Mouse (Mus musculus) heart, postnatal 14 days (tissue): ENCODE results near the gene Dcaf11. TPM values are rescaled to one million over a fixed set of nuclear protein-coding genes. Genes with fewer than 3 reads are reported as not detected.

Source experiments
- DNase-seq, 2 experiments: peaks; one replicate each; pipeline ENCODE4 v3.0.0; 2021 to 2022
- intact Hi-C: fragments of 180-260 bp; cut with DNase I; formaldehyde crosslinking; loops from one replicate; pipeline ENCODE4 v1.15.1; 2025
- total RNA-seq, 2 experiments: library from RNA; stranded (reverse); gene quantifications; 2 replicates each; pipeline ENCODE4 v1.2.3; 2021

Gene Dcaf11
- total RNA-seq, 2 experiments from 2014 or later, result 112 to 118 TPM

- intact Hi-C loops, result no loop called here
- DNase-seq, result no peak
These were observed 20.0 kb downstream of the Dcaf11 start for GRCm38 (mm10) chr14:55579511-55580496.

- intact Hi-C loops, result no loop called here
- DNase-seq, result no peak
These were observed 20.9 kb downstream of the Dcaf11 start for GRCm38 (mm10) chr14:55580731-55581130.

DNA sequence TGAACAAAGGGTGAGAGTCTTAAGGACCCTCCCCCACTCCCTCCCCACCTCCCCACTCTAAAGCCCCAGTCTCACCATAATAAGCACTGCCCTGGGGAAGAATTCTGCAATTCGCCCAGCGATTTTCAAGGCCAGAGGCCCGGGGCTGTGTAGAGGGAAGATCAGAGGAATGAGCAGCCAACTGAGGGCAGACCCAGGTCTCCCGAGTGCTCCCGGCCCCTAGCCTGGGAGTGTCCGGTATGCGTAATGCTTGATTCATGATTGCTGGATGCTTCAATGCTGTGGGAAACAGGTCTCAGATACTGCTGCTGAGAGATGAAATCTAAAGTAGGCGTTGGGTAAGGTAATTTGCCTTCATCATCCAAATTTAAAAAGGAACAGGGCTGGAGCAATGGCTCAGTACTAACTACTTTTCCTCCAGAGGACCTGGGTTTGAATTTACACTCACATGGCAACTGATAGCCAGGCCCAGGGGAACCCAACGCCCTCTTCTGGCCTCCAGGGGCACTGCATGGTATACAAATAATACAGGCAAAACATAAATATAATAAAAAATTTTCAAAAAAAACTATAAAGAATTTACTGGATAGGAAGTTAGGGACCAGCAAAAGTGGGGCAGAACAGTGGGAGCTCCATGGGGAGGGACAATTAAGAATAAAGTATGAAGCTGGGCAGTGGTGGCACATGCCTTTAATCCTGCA is 22.3 kb downstream of the Dcaf11 start:
- intact Hi-C loops, result no loop called here
- no peak for DNase-seq

- DNase-seq, result no peak
- intact Hi-C loops, result no loop called here
These were observed 24.5 kb downstream of the Dcaf11 start for GRCm38 (mm10) chr14:55584303-55584701.

DNA sequence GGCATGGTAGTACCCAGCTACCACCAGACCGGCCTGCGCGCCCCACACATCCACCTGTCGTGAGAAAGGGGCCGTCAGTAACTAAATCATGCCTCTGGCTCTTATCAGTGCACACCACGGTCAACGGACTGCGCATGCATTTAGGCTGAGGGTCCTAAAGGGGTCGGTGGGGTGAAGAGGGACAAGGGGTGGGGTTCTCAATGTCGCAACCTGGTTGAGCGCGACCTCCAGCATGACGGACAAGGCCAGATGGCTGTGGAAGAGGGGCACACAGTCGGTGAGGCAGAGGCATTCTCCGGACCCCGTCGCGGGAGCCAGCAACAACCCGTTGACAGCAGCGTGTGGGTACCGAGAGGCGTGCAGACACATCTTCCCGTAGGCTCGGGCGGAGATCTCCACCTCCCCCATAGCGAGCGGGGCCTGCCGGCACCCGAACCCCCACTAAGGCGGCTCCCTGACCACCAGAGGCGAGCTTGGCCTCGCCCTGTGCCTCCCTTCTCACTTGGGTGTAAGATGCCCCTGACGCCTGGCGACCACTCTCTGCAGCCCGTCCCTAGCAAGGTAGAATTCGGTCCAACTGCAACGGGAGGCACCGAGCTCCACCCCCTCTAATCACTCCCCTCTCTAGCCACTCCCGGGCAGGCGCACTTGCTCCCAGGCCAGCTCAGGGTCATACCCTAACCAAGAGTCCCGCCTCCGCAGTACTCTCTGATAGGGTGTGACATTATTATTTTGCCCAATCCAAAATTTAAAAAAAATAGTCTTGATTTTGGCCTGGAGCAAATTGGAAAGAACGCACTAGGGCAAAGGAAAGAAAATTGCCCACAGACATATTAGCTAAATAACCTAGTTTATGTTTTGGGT is 25.1 kb downstream of the Dcaf11 start, which contains the start of gene Emc9:
Gene Emc9 (minus strand): TSS at position 601 of the 864 bp plus-strand sequence.
- peak; percentile 79 to 80 for DNase-seq
- intact Hi-C loops, result no loop called here

DNA sequence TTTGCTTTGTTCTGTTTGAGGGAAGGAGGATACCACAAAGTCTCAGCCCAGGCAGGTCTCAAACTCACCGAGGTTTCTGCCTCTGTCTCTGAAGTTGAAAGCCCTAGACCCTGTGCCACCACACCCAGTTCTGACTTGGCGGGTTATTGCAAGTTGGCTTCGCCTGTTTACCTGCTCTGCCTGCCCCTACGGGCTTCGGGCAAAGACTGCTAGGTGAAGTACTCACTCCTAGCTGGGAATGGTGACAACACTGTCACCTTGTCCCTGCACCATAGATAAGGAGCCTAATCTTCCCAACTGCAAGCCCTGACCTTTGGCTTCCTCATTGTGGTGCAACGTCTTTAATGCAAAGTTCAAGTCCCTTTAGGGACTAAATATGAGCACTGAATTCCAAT is 25.8 kb downstream of the Dcaf11 start:
- intact Hi-C loops, result no loop called here
- no peak for DNase-seq

DNA sequence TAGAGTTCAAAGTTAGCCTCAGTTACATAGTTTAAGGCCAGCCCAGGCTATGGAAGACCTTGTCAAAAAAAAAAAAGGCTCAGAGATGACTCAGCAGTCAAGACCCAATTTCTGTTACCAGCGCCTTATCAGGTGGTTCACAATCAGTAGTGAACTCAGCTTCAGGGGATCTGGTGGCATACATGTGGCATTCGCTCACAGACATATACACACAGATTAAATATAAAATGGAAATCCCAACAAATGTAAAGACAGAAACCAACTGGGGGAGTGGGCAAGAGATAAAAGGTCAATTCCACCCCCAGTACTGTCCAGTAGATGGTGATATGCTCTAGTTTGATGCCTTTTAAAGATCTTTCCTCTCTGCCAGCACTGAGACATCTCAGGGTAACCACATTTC is 26.3 kb downstream of the Dcaf11 start:
- intact Hi-C loops, result no loop called here
- no peak for DNase-seq

DNA sequence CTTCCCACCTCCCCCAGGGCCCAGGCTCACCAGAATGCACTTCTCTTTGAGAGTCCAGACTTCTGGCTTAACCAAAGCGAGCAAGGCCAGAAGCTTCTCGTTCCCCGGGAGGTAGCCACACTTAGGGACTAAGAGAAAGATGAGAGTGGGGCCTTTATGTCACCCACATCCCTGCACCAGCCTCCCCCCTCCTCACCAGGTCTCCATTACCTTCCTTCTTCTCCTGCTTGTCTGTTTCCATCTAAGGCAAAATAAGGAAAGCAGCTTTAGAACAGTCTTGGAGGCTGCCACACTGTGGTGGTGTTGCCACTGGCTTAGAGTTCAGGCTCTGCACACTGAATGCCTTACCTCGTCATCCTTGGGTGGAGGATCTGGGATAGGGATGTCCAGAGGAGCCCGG is 29.5 kb downstream of the Dcaf11 start:
- intact Hi-C loops, result no loop called here

GRCm38 (mm10) chr14:55589771-55590448 is 30.1 kb downstream of the Dcaf11 start:
- intact Hi-C loops, result no loop called here
- no peak for DNase-seq

More for the DNA sequence above, 29.5 kb downstream of the Dcaf11 start:
- no peak for DNase-seq

DNA sequence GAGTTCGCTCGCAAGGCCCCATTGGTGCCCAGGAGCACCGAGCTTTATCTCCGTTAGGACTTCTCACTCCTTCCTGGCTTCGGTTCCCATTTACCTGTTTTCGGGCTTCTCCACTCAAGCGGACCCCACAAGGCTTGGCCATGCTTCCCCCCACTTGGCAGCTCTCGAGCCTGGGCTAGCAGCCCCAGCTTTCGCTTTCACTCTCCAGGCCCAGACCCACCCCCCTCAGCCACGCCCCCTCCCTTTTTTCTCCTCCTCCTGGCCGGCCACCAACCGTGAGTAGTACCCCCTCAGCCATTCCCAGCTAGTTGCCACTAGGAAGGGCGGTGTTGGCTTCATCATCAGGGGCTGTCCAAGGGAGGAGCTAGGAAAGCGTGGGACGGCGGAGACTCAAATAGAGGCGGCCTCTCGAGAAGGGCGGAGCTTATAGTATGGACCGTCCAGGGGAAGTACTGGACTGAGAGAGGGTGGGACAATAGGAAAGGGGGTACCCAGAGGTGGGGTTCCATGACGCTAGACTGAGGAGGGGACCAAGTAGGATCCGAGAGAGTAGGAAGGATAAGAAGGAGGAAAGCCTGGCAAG is 31.0 kb downstream of the Dcaf11 start, which contains the start of gene Psme2:
Gene Psme2 (minus strand): TSS at position 366 of the 583 bp plus-strand sequence.
- intact Hi-C loops, result no loop called here
- DNase-seq, result peak; percentile 92 to 93

GRCm38 (mm10) chr14:55591331-55591891 is 31.6 kb downstream of the Dcaf11 start, which contains the start of gene Rnf31:
Gene Rnf31 (plus strand): TSS chr14:55591708.
- intact Hi-C loops, result no loop called here
- DNase-seq, result peak; percentile 92 to 93

- intact Hi-C loops, result no loop called here
- DNase-seq, result peak in 1 of 2 experiments; percentile 19
These were observed 32.4 kb downstream of the Dcaf11 start for GRCm38 (mm10) chr14:55592226-55592625.

DNA sequence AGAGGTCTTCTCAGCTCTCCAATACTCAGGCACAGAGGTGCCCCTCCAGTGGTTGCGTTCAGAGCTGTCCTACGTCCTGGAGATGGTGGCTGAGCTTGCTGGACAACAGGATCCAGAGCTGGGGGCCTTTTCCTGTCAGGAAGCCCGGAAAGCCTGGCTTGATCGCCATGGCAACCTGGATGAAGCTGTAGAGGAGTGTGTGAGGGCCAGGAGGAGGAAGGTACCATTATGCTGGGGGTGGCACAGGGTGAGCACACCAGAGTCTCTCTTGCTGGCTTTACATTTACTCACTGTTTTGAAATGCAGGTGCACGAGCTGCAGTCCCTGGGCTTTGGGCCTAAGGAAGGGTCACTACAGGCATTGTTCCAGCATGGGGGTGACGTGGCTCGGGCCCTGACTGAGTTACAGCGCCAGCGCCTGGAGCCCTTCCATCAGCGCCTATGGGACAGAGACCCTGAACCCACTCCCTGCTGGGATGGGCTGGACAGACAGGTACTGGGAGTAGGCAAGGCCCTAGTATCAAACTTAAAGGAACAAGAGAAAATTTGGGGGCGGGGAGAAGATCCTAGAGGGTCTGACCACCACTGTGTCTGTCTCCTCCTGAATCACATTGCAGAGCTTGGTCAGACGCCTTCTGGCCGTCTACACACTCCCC is 36.4 kb downstream of the Dcaf11 start:
- no peak for DNase-seq
- intact Hi-C loops, result no loop called here

DNA sequence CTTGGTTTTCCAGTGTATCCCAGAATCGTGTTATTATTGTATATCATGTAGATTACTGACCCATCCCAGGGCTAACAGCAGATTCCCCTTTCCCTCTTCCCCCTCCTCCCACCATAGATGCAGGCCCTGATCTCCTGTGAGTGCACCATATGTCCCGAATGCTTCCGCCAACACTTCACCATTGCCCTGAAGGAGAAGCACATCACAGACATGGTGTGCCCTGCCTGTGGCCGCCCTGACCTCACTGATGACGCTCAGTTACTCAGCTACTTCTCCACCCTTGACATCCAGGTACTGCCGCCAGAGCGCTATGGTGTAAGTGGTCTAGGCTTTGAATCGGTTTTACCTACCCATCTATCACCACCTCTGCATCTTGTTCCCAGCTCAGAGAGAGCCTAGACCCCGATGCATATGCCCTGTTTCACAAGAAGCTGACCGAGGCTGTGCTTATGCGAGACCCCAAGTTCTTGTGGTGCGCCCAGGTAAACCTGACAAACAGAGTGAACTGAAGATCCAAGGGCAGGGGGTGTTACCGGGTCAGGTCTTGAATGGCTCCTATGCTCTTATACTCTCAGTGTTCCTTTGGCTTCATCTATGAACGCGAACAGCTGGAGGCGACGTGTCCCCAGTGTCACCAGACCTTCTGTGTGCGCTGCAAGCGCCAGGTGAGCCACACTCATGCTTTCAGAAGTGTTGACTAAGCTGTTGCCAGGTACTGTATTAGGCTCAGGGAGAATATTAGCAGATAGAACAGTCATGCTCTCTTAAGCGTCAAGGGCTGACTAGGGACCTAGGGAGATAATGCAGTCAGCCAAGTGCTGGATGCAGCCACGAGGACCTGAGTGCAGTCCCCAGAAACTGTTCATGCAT is 39.0 kb downstream of the Dcaf11 start:
- no peak for DNase-seq
- intact Hi-C loops, result no loop called here

GRCm38 (mm10) chr14:55603271-55603632 is 43.4 kb downstream of the Dcaf11 start, which contains the start of gene Irf9:
Gene Irf9 (plus strand): TSS chr14:55603571.
- no peak for DNase-seq
- intact Hi-C loops, result loop anchor here (5.0 kb wide), 2 partner anchors 41 to 106 kb away; partner anchors contain the start of genes A730061H03Rik and Dcaf11

- intact Hi-C loops, result loop anchor here (5.0 kb wide), 2 partner anchors 42 to 107 kb away; partner anchors contain the start of genes A730061H03Rik and Dcaf11
- DNase-seq, result peak; percentile 85 to 93
These were observed 44.1 kb downstream of the Dcaf11 start for GRCm38 (mm10) chr14:55603633-55604576.
